Mouse (Mus musculus): ENCODE measurements around the gene Rnf115. TPM values are rescaled to one million over a fixed set of nuclear protein-coding genes. Genes with fewer than 3 reads are reported as not detected.
"Not testable (repeated sequence)": the region's sequence is repeated elsewhere in the genome, so short reads cannot be mapped to it uniquely, and the experiment has no call there.

Gene Rnf115
- polyA plus RNA-seq (2014; fragmentation: Nextera tagmentation; extraction: Ambion mirVana) = 53.9 and 56.1 TPM in 2 replicates

DNA sequence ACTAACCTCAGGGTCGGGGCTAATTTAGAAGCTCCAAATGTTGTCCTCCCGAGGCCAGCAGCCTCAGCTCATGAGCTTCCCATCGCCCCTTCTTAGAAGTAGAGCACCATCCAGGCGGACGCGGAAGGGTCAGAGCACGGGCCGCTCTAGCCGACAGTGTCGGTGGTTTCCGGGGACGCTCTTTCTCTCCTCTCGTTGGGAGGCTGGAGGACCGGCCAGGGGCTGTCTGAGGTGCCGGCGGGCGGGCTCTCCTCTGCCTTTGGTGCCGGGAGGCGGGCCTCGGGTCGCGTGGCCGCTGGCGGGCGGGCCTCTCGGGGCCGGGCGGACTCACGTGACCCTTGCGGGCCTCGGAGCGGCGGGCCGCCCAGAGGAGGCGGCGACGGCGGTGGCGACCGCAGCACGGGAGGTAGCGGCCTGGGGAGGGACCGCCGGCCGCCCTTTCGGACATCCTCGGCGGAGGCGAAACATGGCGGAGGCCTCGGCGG, at the start of gene Rnf115, which contains the start of gene Polr3c:
Gene Rnf115 (plus strand): TSS at position 322 of the 485 bp plus-strand sequence.
Gene Polr3c (minus strand): TSS at position 286 of the 485 bp plus-strand sequence.
- Histone ChIP-seq H3K36me3 (ENCODE audit: control insufficient read depth, insufficient read depth, low read length) (no peaks in the 10 kb centered on the region; the same call in 1 of the 2 replicates), H3K4me1 (ENCODE audit: control insufficient read depth, insufficient read depth, low read length) (peaks cover 25% of the 10 kb centered on the region), H3K27me3 (ENCODE audit: control insufficient read depth, insufficient read depth, low read length) (no peaks in the 10 kb centered on the region), H3K9ac (ENCODE audit: low read depth, low read length) (peak within 1 kb of the TSS; percentile 92), H3K27ac (ENCODE audit: low read depth, low read length) (peak within 1 kb of the TSS; percentile 78), H3K9me3 (replicated peaks; ENCODE audit: control insufficient read depth, low read length) (no peaks in the 10 kb centered on the region), H3K4me2 (peak within 1 kb of the TSS; percentile 76), H3K4me3 (ENCODE audit: low read depth, low read length) (peak within 1 kb of the TSS; percentile 92)
- WGBS (ENCODE audit: insufficient replicate concordance) = under 1% methylated on average over 52 of the region's 52 CpGs
- ATAC-seq (replicated peaks; ENCODE audit: insufficient number of reproducible peaks, low FRiP score, low TSS enrichment) = peak; percentile 95

- Histone ChIP-seq H3K4me2 (no peak overlapping the region), H3K9ac (ENCODE audit: low read depth, low read length) (no peak overlapping the region), H3K27me3 (ENCODE audit: control insufficient read depth, insufficient read depth, low read length) (peaks cover 21% of the 10 kb centered on the region), H3K36me3 (ENCODE audit: control insufficient read depth, insufficient read depth, low read length) (no peaks in the 10 kb centered on the region), H3K27ac (ENCODE audit: low read depth, low read length) (no peak overlapping the region), H3K9me3 (replicated peaks; ENCODE audit: control insufficient read depth, low read length) (no peaks in the 10 kb centered on the region), H3K4me1 (ENCODE audit: control insufficient read depth, insufficient read depth, low read length) (0 out of 2 replicates have a peak, but pooled peaks cover 5% of the 10 kb centered on the region), H3K4me3 (ENCODE audit: low read depth, low read length) (no peak overlapping the region)
- no peak for ATAC-seq (replicated peaks; ENCODE audit: insufficient number of reproducible peaks, low FRiP score, low TSS enrichment)
- 64% methylated on average over 7 of the region's 7 CpGs for WGBS (ENCODE audit: insufficient replicate concordance)
Observed at GRCm38 (mm10) chr3:96678456-96678855, 49.0 kb upstream of the Rnf115 start.

DNA sequence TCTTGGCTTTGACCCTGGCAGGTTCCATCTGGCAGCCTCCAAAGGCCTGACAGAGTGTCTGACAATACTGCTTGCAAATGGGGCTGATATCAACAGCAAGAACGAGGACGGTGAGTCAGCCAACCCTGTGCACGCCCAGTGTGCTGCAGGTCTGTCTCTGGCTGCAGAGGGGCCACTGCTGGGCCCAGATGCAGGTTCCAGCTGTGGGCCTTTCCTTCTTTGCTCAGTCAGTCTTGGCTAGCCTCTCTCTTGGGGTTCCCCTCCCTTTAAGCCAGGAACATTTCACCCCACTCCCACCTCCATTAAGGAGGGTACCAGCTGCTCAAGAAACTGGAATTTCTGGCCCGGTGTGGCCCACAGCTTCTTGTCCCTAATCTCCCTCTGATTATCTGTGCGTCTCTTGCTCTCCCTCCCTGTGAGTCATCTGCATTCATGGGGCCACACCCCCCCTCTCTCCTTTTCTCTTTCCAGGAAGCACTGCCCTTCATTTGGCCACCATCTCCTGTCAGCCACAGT, 48.2 kb upstream of the Rnf115 start:
- H3K4me1 ChIP-seq (ENCODE audit: control insufficient read depth, insufficient read depth, low read length) = 0 out of 2 replicates have a peak, but pooled peaks cover 5% of the 10 kb centered on the region
- ATAC-seq (replicated peaks; ENCODE audit: insufficient number of reproducible peaks, low FRiP score, low TSS enrichment) = no peak
- H3K27ac ChIP-seq (ENCODE audit: low read depth, low read length) = no peak overlapping the region
- no peak overlapping the region for H3K4me2 ChIP-seq
- H3K36me3 ChIP-seq (ENCODE audit: control insufficient read depth, insufficient read depth, low read length) = no peaks in the 10 kb centered on the region
- no peak overlapping the region for H3K4me3 ChIP-seq (ENCODE audit: low read depth, low read length)
- H3K9me3 ChIP-seq (replicated peaks; ENCODE audit: control insufficient read depth, low read length) = no peaks in the 10 kb centered on the region
- 9% methylated on average over 5 of the region's 5 CpGs for WGBS (ENCODE audit: insufficient replicate concordance)
- peaks cover 29% of the 10 kb centered on the region for H3K27me3 ChIP-seq (ENCODE audit: control insufficient read depth, insufficient read depth, low read length)
- no peak overlapping the region for H3K9ac ChIP-seq (ENCODE audit: low read depth, low read length)

DNA sequence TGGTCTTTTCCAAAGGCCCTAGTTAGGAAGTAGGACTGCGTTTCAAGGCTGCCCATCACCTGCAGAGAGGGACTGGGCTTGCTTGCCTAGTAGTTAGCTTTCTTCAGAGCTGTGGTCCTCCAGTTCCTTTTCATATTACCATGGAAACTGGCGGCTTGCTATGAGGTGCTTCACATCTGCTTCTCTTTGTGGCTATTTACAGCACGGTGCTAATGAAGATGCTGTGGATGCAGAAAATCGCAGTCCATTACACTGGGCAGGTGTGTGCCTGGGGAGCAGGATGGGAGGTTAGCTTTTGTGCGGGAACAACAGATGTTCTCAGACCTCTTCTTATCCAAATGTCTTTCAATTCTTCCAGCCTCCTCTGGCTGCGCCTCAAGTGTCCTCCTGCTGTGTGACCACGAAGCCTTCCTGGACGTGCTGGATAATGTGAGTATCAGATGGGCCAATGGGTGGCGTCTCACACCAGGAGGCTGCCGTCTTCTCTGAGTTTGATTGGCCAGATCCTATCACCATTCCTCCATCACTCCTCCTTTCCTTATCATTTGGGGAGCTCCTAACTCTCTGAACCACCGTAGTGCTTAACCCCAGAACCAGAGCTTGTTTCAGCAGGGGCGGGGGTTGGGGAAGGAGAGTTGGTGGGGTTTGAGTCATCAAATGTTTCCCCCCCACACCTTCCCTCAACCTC, 47.1 kb upstream of the Rnf115 start:
- ATAC-seq (replicated peaks; ENCODE audit: insufficient number of reproducible peaks, low FRiP score, low TSS enrichment) = no peak
- no peak overlapping the region for H3K9ac ChIP-seq (ENCODE audit: low read depth, low read length)
- WGBS (ENCODE audit: insufficient replicate concordance) = 19% methylated on average over 12 of the region's 12 CpGs
- peaks cover 36% of the 10 kb centered on the region for H3K27me3 ChIP-seq (ENCODE audit: control insufficient read depth, insufficient read depth, low read length)
- no peak overlapping the region for H3K4me3 ChIP-seq (ENCODE audit: low read depth, low read length)
- H3K9me3 ChIP-seq (replicated peaks; ENCODE audit: control insufficient read depth, low read length) = no peaks in the 10 kb centered on the region
- H3K4me2 ChIP-seq = no peak overlapping the region
- H3K4me1 ChIP-seq (ENCODE audit: control insufficient read depth, insufficient read depth, low read length) = peaks cover 11% of the 10 kb centered on the region; the same call in 1 of the 2 replicates
- no peak overlapping the region for H3K27ac ChIP-seq (ENCODE audit: low read depth, low read length)
- no peaks in the 10 kb centered on the region for H3K36me3 ChIP-seq (ENCODE audit: control insufficient read depth, insufficient read depth, low read length)

GRCm38 (mm10) chr3:96683496-96683895, 44.0 kb upstream of the Rnf115 start:
- Histone ChIP-seq H3K4me2 (no peak overlapping the region), H3K4me1 (ENCODE audit: control insufficient read depth, insufficient read depth, low read length) (peaks cover 11% of the 10 kb centered on the region; the same call in 1 of the 2 replicates), H3K27ac (ENCODE audit: low read depth, low read length) (no peak overlapping the region), H3K9ac (ENCODE audit: low read depth, low read length) (no peak overlapping the region), H3K27me3 (ENCODE audit: control insufficient read depth, insufficient read depth, low read length) (peaks cover 39% of the 10 kb centered on the region), H3K9me3 (replicated peaks; ENCODE audit: control insufficient read depth, low read length) (no peaks in the 10 kb centered on the region), H3K4me3 (ENCODE audit: low read depth, low read length) (no peak overlapping the region), H3K36me3 (ENCODE audit: control insufficient read depth, insufficient read depth, low read length) (no peaks in the 10 kb centered on the region)
- 77% methylated on average over 3 of the region's 3 CpGs for WGBS (ENCODE audit: insufficient replicate concordance)
- no peak for ATAC-seq (replicated peaks; ENCODE audit: insufficient number of reproducible peaks, low FRiP score, low TSS enrichment)

- peaks cover 8% of the 10 kb centered on the region; the same call in 1 of the 2 replicates for H3K4me1 ChIP-seq (ENCODE audit: control insufficient read depth, insufficient read depth, low read length)
- H3K9me3 ChIP-seq (replicated peaks; ENCODE audit: control insufficient read depth, low read length) = no peaks in the 10 kb centered on the region
- H3K4me3 ChIP-seq (ENCODE audit: low read depth, low read length) = peak overlapping the region; percentile 38
- peaks cover 39% of the 10 kb centered on the region for H3K27me3 ChIP-seq (ENCODE audit: control insufficient read depth, insufficient read depth, low read length)
- no peaks in the 10 kb centered on the region for H3K36me3 ChIP-seq (ENCODE audit: control insufficient read depth, insufficient read depth, low read length)
- no peak overlapping the region for H3K27ac ChIP-seq (ENCODE audit: low read depth, low read length)
- no peak for ATAC-seq (replicated peaks; ENCODE audit: insufficient number of reproducible peaks, low FRiP score, low TSS enrichment)
- peak overlapping the region; percentile 74 for H3K4me2 ChIP-seq
- H3K9ac ChIP-seq (ENCODE audit: low read depth, low read length) = peak overlapping the region; percentile 54; the same call in 1 of the 2 replicates
- 37% methylated on average over 17 of the region's 17 CpGs for WGBS (ENCODE audit: insufficient replicate concordance)
Observed at GRCm38 (mm10) chr3:96684151-96684821, 43.2 kb upstream of the Rnf115 start.

DNA sequence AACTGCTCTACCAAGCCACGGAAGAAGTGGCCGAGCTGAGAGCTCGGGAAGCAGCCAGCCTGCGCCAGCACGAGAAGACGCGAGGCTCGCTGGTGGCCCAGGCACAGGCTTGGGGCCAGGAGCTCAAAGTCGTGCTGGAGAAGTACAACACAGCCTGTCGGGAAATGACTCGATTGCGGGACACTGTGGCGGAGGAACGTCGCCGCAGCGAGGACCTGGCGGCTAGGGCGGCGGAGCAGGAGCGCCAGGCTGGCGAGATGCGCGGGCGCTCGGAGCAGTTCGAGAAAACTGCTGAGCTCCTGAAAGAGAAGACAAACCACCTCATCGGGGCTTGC, 42.7 kb upstream of the Rnf115 start:
- H3K9ac ChIP-seq (ENCODE audit: low read depth, low read length) = peak overlapping the region; percentile 54; the same call in 1 of the 2 replicates
- H3K27me3 ChIP-seq (ENCODE audit: control insufficient read depth, insufficient read depth, low read length) = peaks cover 38% of the 10 kb centered on the region
- H3K9me3 ChIP-seq (replicated peaks; ENCODE audit: control insufficient read depth, low read length) = no peaks in the 10 kb centered on the region
- WGBS (ENCODE audit: insufficient replicate concordance) = 10% methylated on average over 28 of the region's 28 CpGs
- H3K27ac ChIP-seq (ENCODE audit: low read depth, low read length) = no peak overlapping the region
- ATAC-seq (replicated peaks; ENCODE audit: insufficient number of reproducible peaks, low FRiP score, low TSS enrichment) = no peak
- peak overlapping the region; percentile 38 for H3K4me3 ChIP-seq (ENCODE audit: low read depth, low read length)
- H3K4me2 ChIP-seq = peak overlapping the region; percentile 74
- peaks cover 6% of the 10 kb centered on the region; the same call in 1 of the 2 replicates for H3K4me1 ChIP-seq (ENCODE audit: control insufficient read depth, insufficient read depth, low read length)
- H3K36me3 ChIP-seq (ENCODE audit: control insufficient read depth, insufficient read depth, low read length) = no peaks in the 10 kb centered on the region

GRCm38 (mm10) chr3:96686057-96686456, 41.4 kb upstream of the Rnf115 start:
- 82% methylated on average over 5 of the region's 5 CpGs for WGBS (ENCODE audit: insufficient replicate concordance)
- H3K4me3 ChIP-seq (ENCODE audit: low read depth, low read length); H3K27ac ChIP-seq (ENCODE audit: low read depth, low read length); H3K4me1 ChIP-seq (ENCODE audit: control insufficient read depth, insufficient read depth, low read length); H3K36me3 ChIP-seq (ENCODE audit: control insufficient read depth, insufficient read depth, low read length); H3K9ac ChIP-seq (ENCODE audit: low read depth, low read length); H3K4me2 ChIP-seq; H3K9me3 ChIP-seq (replicated peaks; ENCODE audit: control insufficient read depth, low read length); ATAC-seq (replicated peaks; ENCODE audit: insufficient number of reproducible peaks, low FRiP score, low TSS enrichment): not testable (repeated sequence)
- H3K27me3 ChIP-seq (ENCODE audit: control insufficient read depth, insufficient read depth, low read length) = peaks cover 27% of the 10 kb centered on the region
